Mouse (Mus musculus) megakaryocyte, embryonic 14.5 days (primary cell): ENCODE measurements around the gene Ldlr. TPM values are rescaled to one million over a fixed set of nuclear protein-coding genes. Genes with fewer than 3 reads are reported as not detected.
"Not testable (repeated sequence)": the region's sequence is repeated elsewhere in the genome, so short reads cannot be mapped to it uniquely, and the experiment has no call there.

Source experiments
- H3K27me3 ChIP-seq: replicated peaks from 2 replicates; pipeline ENCODE3; 2012; ENCODE audit warnings: inconsistent platforms
- H3K36me3 ChIP-seq: replicated peaks from 2 replicates; pipeline ENCODE3; 2012; ENCODE audit warnings: low read length, inconsistent platforms, mixed read lengths
- H3K4me1 ChIP-seq: 2 replicates; pipeline ENCODE4 v1.6.1; 2012; ENCODE audit warnings: inconsistent platforms
- H3K4me3 ChIP-seq: replicated peaks from 2 replicates; pipeline ENCODE3; 2012; ENCODE audit warnings: moderate library complexity, mild to moderate bottlenecking, inconsistent platforms
- H3K9me3 ChIP-seq: 2 replicates; pipeline ENCODE4 v1.6.1; 2012; ENCODE audit warnings: inconsistent platforms
- FLI1 ChIP-seq: IDR thresholded peaks from 2 replicates; pipeline ENCODE4 v1.6.1; 2012; ENCODE audit warnings: low read length, inconsistent platforms, mixed read lengths
- GATA1 ChIP-seq: IDR thresholded peaks from 3 replicates; pipeline ENCODE4 v1.6.1; 2012; ENCODE audit warnings: mixed read lengths, low read length, inconsistent platforms, borderline replicate concordance
- polyA plus RNA-seq: library from polyadenylated mRNA; stranded (reverse); fragments of >175 nt; gene quantifications from 2 replicates; pipeline ENCODE4 v1.2.3, GENCODE M21; 2012; ENCODE audit warnings: low replicate concordance; ENCODE audit not compliant: insufficient read depth

The Ldlr gene
- polyA plus RNA-seq, 1 experiment: 26.9 TPM

- H3K36me3 ChIP-seq: no peaks in the 10 kb centered on the region
- H3K4me3 ChIP-seq: no peak overlapping the region
- H3K9me3 ChIP-seq: no peaks in the 10 kb centered on the region
- peaks cover 13% of the 10 kb centered on the region for H3K27me3 ChIP-seq
- TF ChIP-seq FLI1 (no peak), GATA1 (no peak)
- peaks cover 15% of the 10 kb centered on the region for H3K4me1 ChIP-seq
Observed at GRCm38 (mm10) chr9:21787654-21788053, 64.4 kb downstream of the Ldlr start.

GRCm38 (mm10) chr9:21788234-21788633 lies 65.0 kb downstream of the Ldlr start:
- no peaks in the 10 kb centered on the region for H3K9me3 ChIP-seq
- peaks cover 15% of the 10 kb centered on the region for H3K27me3 ChIP-seq
- TF ChIP-seq FLI1: no peak
- TF ChIP-seq GATA1: no peak
- H3K4me1 ChIP-seq: peaks cover 20% of the 10 kb centered on the region
- no peak overlapping the region for H3K4me3 ChIP-seq
- H3K36me3 ChIP-seq: no peaks in the 10 kb centered on the region

GRCm38 (mm10) chr9:21791861-21792260 lies 68.6 kb downstream of the Ldlr start:
- TF ChIP-seq FLI1 (no peak), GATA1 (no peak)
- Histone ChIP-seq H3K4me3 (no peak overlapping the region), H3K27me3 (peaks cover 29% of the 10 kb centered on the region), H3K36me3 (peaks cover 19% of the 10 kb centered on the region), H3K4me1 (peaks cover 38% of the 10 kb centered on the region), H3K9me3 (peaks cover 13% of the 10 kb centered on the region)

- H3K9me3 ChIP-seq: peaks cover 13% of the 10 kb centered on the region
- peaks cover 34% of the 10 kb centered on the region for H3K27me3 ChIP-seq
- peaks cover 42% of the 10 kb centered on the region for H3K4me1 ChIP-seq
- peaks cover 19% of the 10 kb centered on the region for H3K36me3 ChIP-seq
- peak overlapping the region; percentile 47 for H3K4me3 ChIP-seq
- TF ChIP-seq GATA1 (no peak), FLI1 (no peak)
Observed at GRCm38 (mm10) chr9:21792644-21793043, 69.4 kb downstream of the Ldlr start.

GRCm38 (mm10) chr9:21793507-21793906 lies 70.2 kb downstream of the Ldlr start:
- not testable (repeated sequence) for H3K4me3 ChIP-seq
- H3K36me3 ChIP-seq: peaks cover 19% of the 10 kb centered on the region
- peaks cover 51% of the 10 kb centered on the region for H3K4me1 ChIP-seq
- H3K9me3 ChIP-seq: peaks cover 13% of the 10 kb centered on the region
- H3K27me3 ChIP-seq: peaks cover 39% of the 10 kb centered on the region

- Histone ChIP-seq H3K4me1 (peaks cover 56% of the 10 kb centered on the region), H3K9me3 (peaks cover 13% of the 10 kb centered on the region), H3K36me3 (peaks cover 19% of the 10 kb centered on the region), H3K4me3 (no peak overlapping the region), H3K27me3 (peaks cover 46% of the 10 kb centered on the region)
- TF ChIP-seq GATA1 (no peak), FLI1 (no peak)
Observed at GRCm38 (mm10) chr9:21794344-21794834, 71.1 kb downstream of the Ldlr start.

- H3K4me1 ChIP-seq: peaks cover 56% of the 10 kb centered on the region
- no peak for TF ChIP-seq FLI1
- no peak for TF ChIP-seq GATA1
Observed at GRCm38 (mm10) chr9:21794925-21795324, 71.6 kb downstream of the Ldlr start.

GRCm38 (mm10) chr9:21795579-21795978 lies 72.3 kb downstream of the Ldlr start:
- H3K27me3 ChIP-seq: peaks cover 51% of the 10 kb centered on the region
- H3K36me3 ChIP-seq: peaks cover 19% of the 10 kb centered on the region
- no peak overlapping the region for H3K4me3 ChIP-seq
- H3K9me3 ChIP-seq: peaks cover 13% of the 10 kb centered on the region
- H3K4me1 ChIP-seq: peaks cover 56% of the 10 kb centered on the region
- no peak for TF ChIP-seq GATA1
- no peak for TF ChIP-seq FLI1

More at GRCm38 (mm10) chr9:21794925-21795324, 71.6 kb downstream of the Ldlr start:
- Histone ChIP-seq H3K4me3 (no peak overlapping the region), H3K9me3 (peaks cover 13% of the 10 kb centered on the region), H3K36me3 (peaks cover 19% of the 10 kb centered on the region), H3K27me3 (peaks cover 50% of the 10 kb centered on the region)

- Histone ChIP-seq H3K27me3 (peaks cover 57% of the 10 kb centered on the region), H3K9me3 (peaks cover 13% of the 10 kb centered on the region), H3K4me1 (peaks cover 56% of the 10 kb centered on the region), H3K36me3 (peaks cover 19% of the 10 kb centered on the region), H3K4me3 (peak overlapping the region; percentile 7)
- TF ChIP-seq FLI1 (no peak), GATA1 (no peak)
Observed at GRCm38 (mm10) chr9:21796259-21796658, 73.0 kb downstream of the Ldlr start.

GRCm38 (mm10) chr9:21796919-21797318 lies 73.6 kb downstream of the Ldlr start:
- H3K4me3 ChIP-seq: peak overlapping the region; percentile 62
- H3K36me3 ChIP-seq: peaks cover 19% of the 10 kb centered on the region
- peaks cover 52% of the 10 kb centered on the region for H3K4me1 ChIP-seq
- no peak for TF ChIP-seq GATA1
- TF ChIP-seq FLI1: no peak
- peaks cover 59% of the 10 kb centered on the region for H3K27me3 ChIP-seq
- H3K9me3 ChIP-seq: peaks cover 13% of the 10 kb centered on the region

GRCm38 (mm10) chr9:21797921-21798344 lies 74.7 kb downstream of the Ldlr start:
- Histone ChIP-seq H3K4me3 (peak overlapping the region; percentile 94), H3K4me1 (peaks cover 42% of the 10 kb centered on the region), H3K27me3 (peaks cover 66% of the 10 kb centered on the region), H3K9me3 (peaks cover 13% of the 10 kb centered on the region), H3K36me3 (peaks cover 19% of the 10 kb centered on the region)
- no peak for TF ChIP-seq FLI1
- no peak for TF ChIP-seq GATA1
